Mouse (Mus musculus): Measurements from ENCODE around the gene Slc9a9. TPM values are rescaled to one million over a fixed set of nuclear protein-coding genes. Genes with fewer than 3 reads are reported as not detected.

The Slc9a9 gene
- polyA plus RNA-seq, 1 experiment, result 0.03 TPM

DNA sequence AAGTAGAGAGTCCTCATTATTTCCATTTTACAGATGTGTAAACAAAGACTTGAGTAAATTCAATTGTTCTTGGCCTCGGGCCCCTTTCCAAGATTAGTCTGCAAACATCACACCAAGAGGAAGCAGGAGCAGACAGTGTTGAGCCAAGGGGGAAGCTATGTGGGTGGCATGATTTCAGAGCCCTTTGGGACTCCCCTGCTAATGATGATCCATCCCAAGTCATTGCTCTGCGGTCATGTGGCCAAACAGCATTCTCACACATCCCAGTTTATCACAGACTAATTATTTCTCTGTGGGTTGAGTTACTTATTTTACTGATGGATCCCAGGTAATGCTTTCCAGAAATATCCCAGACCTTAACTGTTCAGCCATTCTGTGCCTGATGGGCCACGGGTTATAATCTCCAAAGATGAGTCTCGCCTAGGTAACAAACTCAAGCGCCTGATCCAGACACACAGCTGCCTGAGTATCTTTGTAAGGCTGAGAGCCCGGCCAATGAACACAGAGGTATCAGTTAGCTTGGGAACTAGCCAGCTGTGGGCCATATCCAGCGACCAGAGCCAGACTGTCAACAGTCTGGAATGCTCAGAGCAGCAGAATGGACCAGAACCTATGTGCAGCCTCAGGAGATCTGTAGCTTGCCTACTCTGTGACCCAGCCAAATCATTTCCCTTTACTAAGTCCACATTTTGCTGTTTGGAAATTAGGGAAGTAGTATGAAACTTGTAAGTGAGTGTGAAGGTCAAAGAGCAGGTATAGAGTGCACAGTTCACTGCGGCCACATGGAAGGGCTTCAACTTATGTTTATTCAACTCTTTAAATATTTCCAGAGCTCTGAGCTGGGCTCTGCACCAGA lies 518.9 kb downstream of the Slc9a9 start:
- no peak for TF ChIP-seq TAL1 (IDR thresholded peaks at IDR 0.05; ENCODE audit: low read length)
- no peak for TF ChIP-seq GATA1 (IDR thresholded peaks at IDR 0.05; ENCODE audit: low read length)
- H3K4me3 ChIP-seq (replicated peaks), result no peak overlapping the region
- H3K27me3 ChIP-seq (ENCODE audit: control insufficient read depth), result no peaks in the 10 kb centered on the region
- no peaks in the 10 kb centered on the region for H3K4me1 ChIP-seq (ENCODE audit: control insufficient read depth)
- H3K9me3 ChIP-seq (ENCODE audit: control insufficient read depth, low read length), result no peaks in the 10 kb centered on the region
- no peaks in the 10 kb centered on the region for H3K36me3 ChIP-seq (ENCODE audit: control insufficient read depth)

- Histone ChIP-seq H3K4me1 (ENCODE audit: control insufficient read depth) (no peaks in the 10 kb centered on the region), H3K36me3 (ENCODE audit: control insufficient read depth) (no peaks in the 10 kb centered on the region), H3K9me3 (ENCODE audit: control insufficient read depth, low read length) (no peaks in the 10 kb centered on the region), H3K27me3 (ENCODE audit: control insufficient read depth) (no peaks in the 10 kb centered on the region), H3K4me3 (replicated peaks) (no peak overlapping the region)
- no peak for TF ChIP-seq TAL1 (IDR thresholded peaks at IDR 0.05; ENCODE audit: low read length)
- no peak for TF ChIP-seq GATA1 (IDR thresholded peaks at IDR 0.05; ENCODE audit: low read length)
Measured at GRCm38 (mm10) chr9:95189218-95189605, 519.5 kb downstream of the Slc9a9 start.

DNA sequence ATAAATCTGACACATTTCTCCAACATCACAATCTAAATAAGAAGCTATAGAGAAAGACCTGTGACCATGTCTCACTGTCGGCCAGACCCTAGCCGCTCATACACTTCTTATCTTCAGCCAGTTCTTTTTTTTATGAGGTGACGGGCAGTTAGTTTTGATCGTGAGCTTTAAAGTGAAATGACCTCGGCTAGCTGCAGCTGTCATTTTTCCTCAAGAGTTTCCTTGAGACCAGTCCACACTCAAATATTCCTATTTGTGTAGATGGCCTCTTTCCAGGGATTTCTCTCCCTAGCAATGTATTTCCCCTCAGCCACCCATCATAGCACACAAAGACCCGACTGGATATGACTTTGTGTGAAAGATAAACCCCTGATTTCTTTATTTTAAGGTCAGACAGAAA lies 521.7 kb downstream of the Slc9a9 start:
- Histone ChIP-seq H3K4me1 (ENCODE audit: control insufficient read depth) (no peaks in the 10 kb centered on the region), H3K36me3 (ENCODE audit: control insufficient read depth) (no peaks in the 10 kb centered on the region), H3K27me3 (ENCODE audit: control insufficient read depth) (no peaks in the 10 kb centered on the region), H3K4me3 (replicated peaks) (no peak overlapping the region), H3K9me3 (ENCODE audit: control insufficient read depth, low read length) (no peaks in the 10 kb centered on the region)
- TF ChIP-seq GATA1 (IDR thresholded peaks at IDR 0.05; ENCODE audit: low read length) (no peak), TAL1 (IDR thresholded peaks at IDR 0.05; ENCODE audit: low read length) (no peak)

DNA sequence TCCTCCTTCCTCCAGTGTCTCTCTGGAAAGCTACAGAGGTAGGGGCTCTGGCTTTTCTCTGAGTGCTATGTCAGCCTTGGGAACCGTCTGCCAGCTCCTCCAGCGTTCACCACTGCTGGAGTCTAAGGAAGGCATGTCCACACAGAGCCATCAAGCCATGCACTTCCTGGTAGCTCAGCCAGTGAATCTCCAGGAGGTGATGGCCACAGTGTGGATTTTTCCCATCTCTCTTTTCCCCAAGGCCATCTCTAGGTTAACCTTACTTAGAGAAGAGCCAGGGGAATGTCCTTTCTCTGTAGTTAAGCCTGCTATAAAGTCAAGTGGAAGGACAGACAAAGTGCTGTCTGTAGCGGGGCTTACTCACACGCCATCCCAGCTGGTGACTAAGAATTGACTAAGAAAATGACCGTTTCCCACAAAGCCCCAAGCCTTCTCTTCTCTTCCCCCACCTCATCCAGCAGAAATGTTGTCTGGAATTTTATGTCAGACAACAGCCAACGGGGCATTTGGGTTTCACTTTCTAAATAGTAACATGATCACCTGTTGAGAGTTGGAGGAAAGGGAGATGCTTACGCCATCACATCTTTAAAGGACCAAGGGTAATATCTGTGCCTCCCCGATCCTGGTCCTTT lies 523.3 kb downstream of the Slc9a9 start:
- Histone ChIP-seq H3K4me3 (replicated peaks) (no peak overlapping the region), H3K9me3 (ENCODE audit: control insufficient read depth, low read length) (no peaks in the 10 kb centered on the region), H3K36me3 (ENCODE audit: control insufficient read depth) (no peaks in the 10 kb centered on the region), H3K4me1 (ENCODE audit: control insufficient read depth) (no peaks in the 10 kb centered on the region), H3K27me3 (ENCODE audit: control insufficient read depth) (no peaks in the 10 kb centered on the region)
- TF ChIP-seq TAL1 (IDR thresholded peaks at IDR 0.05; ENCODE audit: low read length) (no peak), GATA1 (IDR thresholded peaks at IDR 0.05; ENCODE audit: low read length) (no peak)

DNA sequence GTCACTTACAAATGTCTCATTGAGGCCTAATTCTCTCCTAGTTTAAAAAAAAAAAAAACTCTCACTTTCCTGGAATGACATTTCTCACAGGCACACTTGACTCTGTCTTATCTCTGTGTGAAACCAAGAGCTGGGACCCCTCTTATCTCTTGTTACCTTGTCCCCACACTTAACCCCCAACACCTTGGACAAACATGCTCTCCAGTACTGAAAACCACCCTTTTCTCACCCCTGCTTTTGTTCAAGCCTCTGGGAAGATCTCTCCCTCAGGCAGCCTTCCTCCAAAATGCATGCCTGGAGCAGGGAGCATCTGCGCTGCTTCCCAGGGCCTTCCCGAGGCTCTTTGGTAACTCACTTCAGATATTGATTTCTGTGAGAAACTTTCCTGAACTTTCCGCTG lies 524.0 kb downstream of the Slc9a9 start:
- H3K27me3 ChIP-seq (ENCODE audit: control insufficient read depth), result no peaks in the 10 kb centered on the region
- no peaks in the 10 kb centered on the region for H3K9me3 ChIP-seq (ENCODE audit: control insufficient read depth, low read length)
- H3K4me3 ChIP-seq (replicated peaks), result no peak overlapping the region
- no peak for TF ChIP-seq TAL1 (IDR thresholded peaks at IDR 0.05; ENCODE audit: low read length)
- TF ChIP-seq GATA1 (IDR thresholded peaks at IDR 0.05; ENCODE audit: low read length), result no peak
- H3K4me1 ChIP-seq (ENCODE audit: control insufficient read depth), result no peaks in the 10 kb centered on the region
- H3K36me3 ChIP-seq (ENCODE audit: control insufficient read depth), result no peaks in the 10 kb centered on the region

DNA sequence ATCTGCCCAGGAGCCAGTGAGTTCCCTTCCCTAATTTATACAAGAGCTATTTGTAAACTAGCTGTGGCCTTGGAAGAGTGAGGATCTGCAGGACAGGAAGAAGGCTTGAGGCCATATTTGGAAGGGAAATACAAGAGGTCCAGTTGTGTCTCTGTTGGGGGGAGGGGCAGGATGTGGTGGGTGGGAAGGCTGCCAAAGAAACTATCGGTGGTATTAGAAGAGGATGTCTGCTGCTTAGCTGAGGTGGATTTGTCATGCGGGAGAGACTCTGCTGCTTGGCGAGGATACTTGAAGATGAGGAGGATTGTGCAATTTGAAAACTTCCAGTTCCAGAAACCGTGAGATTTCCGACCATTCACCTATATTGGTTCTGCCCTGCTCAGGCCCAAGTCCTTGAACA lies 524.4 kb downstream of the Slc9a9 start:
- Histone ChIP-seq H3K4me1 (ENCODE audit: control insufficient read depth) (no peaks in the 10 kb centered on the region), H3K4me3 (replicated peaks) (no peak overlapping the region), H3K27me3 (ENCODE audit: control insufficient read depth) (no peaks in the 10 kb centered on the region), H3K36me3 (ENCODE audit: control insufficient read depth) (no peaks in the 10 kb centered on the region), H3K9me3 (ENCODE audit: control insufficient read depth, low read length) (no peaks in the 10 kb centered on the region)
- TF ChIP-seq TAL1 (IDR thresholded peaks at IDR 0.05; ENCODE audit: low read length) (no peak), GATA1 (IDR thresholded peaks at IDR 0.05; ENCODE audit: low read length) (no peak)

GRCm38 (mm10) chr9:95207661-95208060 lies 538.0 kb downstream of the Slc9a9 start:
- Histone ChIP-seq H3K36me3 (ENCODE audit: control insufficient read depth) (no peaks in the 10 kb centered on the region), H3K4me3 (replicated peaks) (no peak overlapping the region), H3K4me1 (ENCODE audit: control insufficient read depth) (no peaks in the 10 kb centered on the region), H3K9me3 (ENCODE audit: control insufficient read depth, low read length) (no peaks in the 10 kb centered on the region; the same call in 1 of the 2 replicates), H3K27me3 (ENCODE audit: control insufficient read depth) (no peaks in the 10 kb centered on the region)
- TF ChIP-seq GATA1 (IDR thresholded peaks at IDR 0.05; ENCODE audit: low read length), result no peak
- TF ChIP-seq TAL1 (IDR thresholded peaks at IDR 0.05; ENCODE audit: low read length), result no peak

GRCm38 (mm10) chr9:95208681-95209080 lies 539.0 kb downstream of the Slc9a9 start:
- Histone ChIP-seq H3K27me3 (ENCODE audit: control insufficient read depth) (no peaks in the 10 kb centered on the region), H3K9me3 (ENCODE audit: control insufficient read depth, low read length) (no peaks in the 10 kb centered on the region; the same call in 1 of the 2 replicates), H3K4me3 (replicated peaks) (no peak overlapping the region), H3K4me1 (ENCODE audit: control insufficient read depth) (no peaks in the 10 kb centered on the region), H3K36me3 (ENCODE audit: control insufficient read depth) (no peaks in the 10 kb centered on the region)
- TF ChIP-seq TAL1 (IDR thresholded peaks at IDR 0.05; ENCODE audit: low read length), result no peak
- no peak for TF ChIP-seq GATA1 (IDR thresholded peaks at IDR 0.05; ENCODE audit: low read length)

- Histone ChIP-seq H3K9me3 (ENCODE audit: control insufficient read depth, low read length) (no peaks in the 10 kb centered on the region), H3K27me3 (ENCODE audit: control insufficient read depth) (no peaks in the 10 kb centered on the region), H3K4me1 (ENCODE audit: control insufficient read depth) (no peaks in the 10 kb centered on the region), H3K4me3 (replicated peaks) (no peak overlapping the region), H3K36me3 (ENCODE audit: control insufficient read depth) (no peaks in the 10 kb centered on the region)
- no peak for TF ChIP-seq TAL1 (IDR thresholded peaks at IDR 0.05; ENCODE audit: low read length)
- TF ChIP-seq GATA1 (IDR thresholded peaks at IDR 0.05; ENCODE audit: low read length), result no peak
Measured at GRCm38 (mm10) chr9:95220009-95220408, 550.3 kb downstream of the Slc9a9 start.
